Mouse (Mus musculus) lung, postnatal 0 days (tissue): ENCODE measurements around the gene Perp.

Experiments
- CTCF ChIP-seq: IDR thresholded peaks from 2 replicates; pipeline ENCODE4 v1.5.1; 2016; ENCODE audit warnings: antibody characterized with exemption, mild to moderate bottlenecking
- EP300 ChIP-seq: IDR thresholded peaks from 2 replicates; pipeline ENCODE4 v1.6.1; 2016; ENCODE audit warnings: antibody characterized with exemption, mild to moderate bottlenecking, control low read depth

- TF ChIP-seq CTCF (no peak), EP300 (no peak)
Observed at GRCm38 (mm10) chr10:18834389-18834788, 10.4 kb upstream of the Perp start.
